Comparison of ENCODE assay signal across 8 mouse cellular contexts in genomic region chr3:152396278-152396987, GRCm38 (mm10). TPM values are rescaled to one million over a fixed set of nuclear protein-coding genes. Genes with fewer than 3 reads are reported as not detected.
DNase-seq lines count a peak whose midpoint lies in the region; ATAC-seq and TF ChIP-seq lines count a peak whose summit lies in the region.

No protein-coding gene starts in this region.

- no peaks in the 10 kb centered on the region for H3K9me3 ChIP-seq in CH12.LX (replicated peaks; ENCODE audit: low read length)
- H3K9me3 ChIP-seq in forebrain, embryonic 12.5 days, result no peaks in the 10 kb centered on the region
- no peaks in the 10 kb centered on the region for H3K9me3 ChIP-seq in liver, postnatal 0 days (ENCODE audit: low read length)
- no peaks in the 10 kb centered on the region for H3K9me3 ChIP-seq in neural tube, embryonic 14.5 days (ENCODE audit: control insufficient read depth, low read length)

- no peak for TF ChIP-seq EP300 in CH12.LX (IDR thresholded peaks at IDR 0.05; ENCODE audit: low read length)
- peak; percentile 78 for TF ChIP-seq EP300 in liver, postnatal 0 days (IDR thresholded peaks at IDR 0.05; ENCODE audit: low read depth)

- peak overlapping the region; percentile 75 to 90 (median 76) for H3K4me3 ChIP-seq in CH12.LX (replicated peaks in 1 of 3; ENCODE audit: low read depth in 2 of 3, low read length in 2 of 3, poor library complexity in 1 of 3)
- H3K4me3 ChIP-seq in forebrain, embryonic 12.5 days (replicated peaks), result peak overlapping the region; percentile 82
- peak overlapping the region; percentile 72 for H3K4me3 ChIP-seq in liver, postnatal 0 days (ENCODE audit: low read depth, low read length)
- H3K4me3 ChIP-seq in neural tube, embryonic 14.5 days (ENCODE audit: low read depth, low read length), result peak overlapping the region; percentile 76

- WGBS in forebrain, embryonic 12.5 days, result 0% methylated on average over 51 of the region's 102 CpGs
- under 1% methylated on average over 97 of the region's 102 CpGs for WGBS in large intestine, adult 2 months
- WGBS in liver, postnatal 0 days (ENCODE audit: insufficient replicate concordance), result under 1% methylated on average over 66 of the region's 102 CpGs
- WGBS in neural tube, embryonic 14.5 days, result under 1% methylated on average over 71 of the region's 102 CpGs

- dilution Hi-C loops in CH12.LX (cut with MboI; ENCODE audit: extremely low pct_ligation_motif_present, extremely low pct_unique_long_range_greater_than_20kb, low sequenced_read_pairs), result no loop called here

- peak overlapping the region; percentile 83 for H3K9ac ChIP-seq in CH12.LX (ENCODE audit: insufficient read depth, low read depth)
- H3K9ac ChIP-seq in forebrain, embryonic 12.5 days, result peak overlapping the region; percentile 94
- peak overlapping the region; percentile 87 for H3K9ac ChIP-seq in liver, postnatal 0 days (replicated peaks)
- peak overlapping the region; percentile 89 for H3K9ac ChIP-seq in neural tube, embryonic 14.5 days (replicated peaks; ENCODE audit: low read depth, low read length)

- intact Hi-C loops in heart, postnatal 10 days (cut with DNase I), result loop anchor here (5.0 kb wide), 1 partner anchor 61 kb away; no protein-coding TSS in a partner anchor

- peak; percentile 90 for ATAC-seq in forebrain, embryonic 12.5 days (ENCODE audit: low FRiP score)
- ATAC-seq in liver, postnatal 0 days, result peak; percentile 87
- ATAC-seq in neural tube, embryonic 14.5 days (ENCODE audit: low read depth), result peak; percentile 94

- H3K27ac ChIP-seq in CH12.LX (ENCODE audit: insufficient read depth, low read depth), result peak overlapping the region; percentile 92
- H3K27ac ChIP-seq in forebrain, embryonic 12.5 days, result peak overlapping the region; percentile 99
- peak overlapping the region; percentile 100 for H3K27ac ChIP-seq in liver, postnatal 0 days (ENCODE audit: low read depth)
- peak overlapping the region; percentile 98 for H3K27ac ChIP-seq in neural tube, embryonic 14.5 days (ENCODE audit: low read depth, low read length)

- peaks cover 21 to 60% of the 10 kb centered on the region in 2 experiments for H3K4me1 ChIP-seq in CH12.LX (ENCODE audit: control insufficient read depth in 1 of 2, insufficient read depth in 2 of 2)
- peaks cover 25% of the 10 kb centered on the region for H3K4me1 ChIP-seq in forebrain, embryonic 12.5 days
- H3K4me1 ChIP-seq in liver, postnatal 0 days (ENCODE audit: insufficient read depth), result peaks cover 35% of the 10 kb centered on the region
- H3K4me1 ChIP-seq in neural tube, embryonic 14.5 days (ENCODE audit: control insufficient read depth, insufficient read depth, low read length), result peaks cover 9% of the 10 kb centered on the region

- H3K4me2 ChIP-seq in CH12.LX (ENCODE audit: insufficient read depth, low read depth, poor library complexity, severe bottlenecking), result no peak overlapping the region
- peak overlapping the region; percentile 79 for H3K4me2 ChIP-seq in forebrain, embryonic 12.5 days
- peak overlapping the region; percentile 94 for H3K4me2 ChIP-seq in liver, postnatal 0 days (ENCODE audit: low read depth, low read length)
- peak overlapping the region; percentile 83 for H3K4me2 ChIP-seq in neural tube, embryonic 14.5 days (ENCODE audit: low read depth, low read length)

- peaks cover 55% of the 10 kb centered on the region for H3K79me2 ChIP-seq in CH12.LX (replicated peaks; ENCODE audit: control insufficient read depth, extremely low read depth, insufficient read depth, poor library complexity, severe bottlenecking)

- peak; percentile 99 for DNase-seq in CH12.LX (ENCODE audit: extremely low read depth)
- DNase-seq in c-Kit-positive CD71-positive TER-119-negative erythroid progenitor cells, embryonic 14.5 days (ENCODE audit: low read depth), result peak; percentile 94
- DNase-seq in heart, postnatal 10 days, result peak; percentile 99
- peak; percentile 73 for DNase-seq in large intestine, adult 2 months (ENCODE audit: low read depth, low spot score)
- peak; percentile 98 for DNase-seq in liver, postnatal 0 days
- DNase-seq in testis, postnatal 10 days (ENCODE audit: low spot score), result peak; percentile 98

- TF ChIP-seq RAD21 in CH12.LX (IDR thresholded peaks at IDR 0.05; ENCODE audit: low read depth, low read length), result no peak

- no peaks in the 10 kb centered on the region for H3K27me3 ChIP-seq in CH12.LX (replicated peaks)
- no peaks in the 10 kb centered on the region for H3K27me3 ChIP-seq in forebrain, embryonic 12.5 days
- no peaks in the 10 kb centered on the region for H3K27me3 ChIP-seq in liver, postnatal 0 days (ENCODE audit: insufficient read depth, low read length)
- no peaks in the 10 kb centered on the region for H3K27me3 ChIP-seq in neural tube, embryonic 14.5 days (ENCODE audit: control insufficient read depth, insufficient read depth, low read length)

- no peak for TF ChIP-seq CTCF in CH12.LX (conservative IDR thresholded peaks at IDR 0.05 in 1 of 2, IDR thresholded peaks at IDR 0.05 in 1 of 2; ENCODE audit: low read depth in 2 of 2, low read length in 2 of 2)
- 0 out of 2 replicates have a peak, but pooled peaks have one; percentile 6 for TF ChIP-seq CTCF in liver, postnatal 0 days (IDR thresholded peaks at IDR 0.05; ENCODE audit: low read depth)

- peaks cover 6 to 56% of the 10 kb centered on the region in 2 experiments for H3K36me3 ChIP-seq in CH12.LX (replicated peaks in 1 of 2; ENCODE audit: control insufficient read depth in 1 of 2, insufficient read depth in 1 of 2, low read length in 1 of 2)
- H3K36me3 ChIP-seq in forebrain, embryonic 12.5 days (replicated peaks), result 0 out of 2 replicates have a peak, but pooled peaks cover 7% of the 10 kb centered on the region
- H3K36me3 ChIP-seq in liver, postnatal 0 days (replicated peaks; ENCODE audit: insufficient read depth, low read length), result peaks cover 3% of the 10 kb centered on the region; the same call in 1 of the 2 replicates
- 0 out of 2 replicates have a peak, but pooled peaks cover 3% of the 10 kb centered on the region for H3K36me3 ChIP-seq in neural tube, embryonic 14.5 days (ENCODE audit: control insufficient read depth, insufficient read depth, low read length)

- in situ Hi-C loops in CH12.LX (cut with MboI; ENCODE audit: low pct_ligation_motif_present, low pct_unique_long_range_greater_than_20kb, low sequenced_read_pairs), result loop anchor here (5.0 kb wide), 1 partner anchor 81 kb away; no protein-coding TSS in a partner anchor

- TF ChIP-seq POLR2A in CH12.LX (IDR thresholded peaks at IDR 0.05; ENCODE audit: low read depth, low read length), result peak; percentile 98

TF ChIP-seq in CH12.LX, 34 proteins besides CTCF, POLR2A, EP300 and RAD21 (continues in another document):
- TF ChIP-seq USF2 (conservative IDR thresholded peaks at IDR 0.05; ENCODE audit: low read depth, low read length), result peak; percentile 94
- peak; percentile 98 for TF ChIP-seq MYC (IDR thresholded peaks at IDR 0.05; ENCODE audit: low read depth, low read length)
- TF ChIP-seq TCF12 (IDR thresholded peaks at IDR 0.05; ENCODE audit: low read depth, low read length), result peak; percentile 96
- peak; percentile 61; the same call in 1 of the 2 replicates for TF ChIP-seq KAT2A (IDR thresholded peaks at IDR 0.05; ENCODE audit: insufficient replicate concordance, low read length)
- TF ChIP-seq MEF2A (IDR thresholded peaks at IDR 0.05; ENCODE audit: borderline replicate concordance, low read depth, low read length), result peak; percentile 20; the same call in 1 of the 2 replicates
- TF ChIP-seq JUN (IDR thresholded peaks at IDR 0.05; ENCODE audit: insufficient read depth, low read depth, low read length), result no peak
- peak; percentile 98 for TF ChIP-seq MAX (IDR thresholded peaks at IDR 0.05; ENCODE audit: low read length)
- peak; percentile 98 for TF ChIP-seq BHLHE40 (IDR thresholded peaks at IDR 0.05; ENCODE audit: low read depth, low read length)
- TF ChIP-seq HCFC1 (IDR thresholded peaks at IDR 0.05; ENCODE audit: low read depth, low read length), result peak; percentile 84
- no peak for TF ChIP-seq CHD1 (IDR thresholded peaks at IDR 0.05; ENCODE audit: low read depth, low read length)
- TF ChIP-seq ZKSCAN1 (IDR thresholded peaks at IDR 0.05; ENCODE audit: borderline replicate concordance, low read depth, low read length), result no peak
- TF ChIP-seq ZC3H11A (IDR thresholded peaks at IDR 0.05; ENCODE audit: low read depth, low read length), result no peak
- no peak for TF ChIP-seq RCOR1 (conservative IDR thresholded peaks at IDR 0.05; ENCODE audit: low read depth, low read length)
- no peak for TF ChIP-seq ZNF384 (IDR thresholded peaks at IDR 0.05; ENCODE audit: low read depth, low read length)
- TF ChIP-seq UBTF (IDR thresholded peaks at IDR 0.05; ENCODE audit: low read depth, low read length), result no peak

RNA-seq across cellular contexts. Expression of gene Zzz3, which starts 1.2 kb away (rescaled TPM):
- total RNA-seq in CH12.LX (2012; rRNA removed), result 64.2 and 77.7 TPM in 2 replicates
- total RNA-seq in CH12.LX (2014; rRNA removed), result 116 and 131 TPM in 2 replicates
- polyA plus RNA-seq in CH12.LX (2012; ENCODE audit: insufficient read length, low read depth), result 88.4 and 94.9 TPM in 2 replicates
- 51.7 and 53.1 TPM in 2 replicates for polyA plus RNA-seq in forebrain, embryonic 12.5 days (2016; fragmentation: Nextera tagmentation; extraction: Ambion mirVana)
- 10 to 100 TPM; 29.2 to 33.3 TPM for total RNA-seq in heart, postnatal 10 days (2021)
- 15.8 TPM in 2 replicates for polyA plus RNA-seq in large intestine, adult 2 months (2012; rRNA removed)
- polyA plus RNA-seq in liver, postnatal 0 days (2015; fragmentation: Nextera tagmentation; extraction: Ambion mirVana), result 11.4 and 11.6 TPM in 2 replicates
- 36.3 and 40.6 TPM in 2 replicates for polyA plus RNA-seq in neural tube, embryonic 14.5 days (2014; fragmentation: Nextera tagmentation; extraction: Ambion mirVana)

RNA-seq across cellular contexts. Expression of gene Usp33, which starts 50.2 kb away (rescaled TPM):
- total RNA-seq in CH12.LX (2012; rRNA removed) (48.8 and 48.9 TPM in 2 replicates), CH12.LX (2014; rRNA removed) (54.7 and 65.5 TPM in 2 replicates)
- 35.8 and 38.3 TPM in 2 replicates for polyA plus RNA-seq in CH12.LX (2012; ENCODE audit: insufficient read length, low read depth)
- polyA plus RNA-seq in forebrain, embryonic 12.5 days (2016; fragmentation: Nextera tagmentation; extraction: Ambion mirVana), result 67.4 and 72.9 TPM in 2 replicates
- 10 to 100 TPM; 30.2 to 30.7 TPM for total RNA-seq in heart, postnatal 10 days (2021)
- 12.3 and 24.2 TPM in 2 replicates for polyA plus RNA-seq in large intestine, adult 2 months (2012; rRNA removed)
- polyA plus RNA-seq in liver, postnatal 0 days (2015; fragmentation: Nextera tagmentation; extraction: Ambion mirVana), result 11.1 and 13.6 TPM in 2 replicates
- polyA plus RNA-seq in neural tube, embryonic 14.5 days (2014; fragmentation: Nextera tagmentation; extraction: Ambion mirVana), result 126 and 128 TPM in 2 replicates

RNA-seq across cellular contexts. Expression of gene Miga1, which starts 56.2 kb away (rescaled TPM):
- total RNA-seq in CH12.LX (2012; rRNA removed) (30.7 and 32.5 TPM in 2 replicates), CH12.LX (2014; rRNA removed) (23.1 and 25.3 TPM in 2 replicates)
- 41.1 and 44.7 TPM in 2 replicates for polyA plus RNA-seq in CH12.LX (2012; ENCODE audit: insufficient read length, low read depth)
- polyA plus RNA-seq in forebrain, embryonic 12.5 days (2016; fragmentation: Nextera tagmentation; extraction: Ambion mirVana), result 25.5 and 27.9 TPM in 2 replicates
- total RNA-seq in heart, postnatal 10 days (2021), result 10 to 100 TPM; 13.3 to 15.6 TPM
- 4.3 and 6.0 TPM in 2 replicates for polyA plus RNA-seq in large intestine, adult 2 months (2012; rRNA removed)
- polyA plus RNA-seq in liver, postnatal 0 days (2015; fragmentation: Nextera tagmentation; extraction: Ambion mirVana), result 2.6 and 3.2 TPM in 2 replicates
- polyA plus RNA-seq in neural tube, embryonic 14.5 days (2014; fragmentation: Nextera tagmentation; extraction: Ambion mirVana), result 22.5 and 24.1 TPM in 2 replicates

Comparison
In these comparisons a context has a peak if more than half of its experiments do, and no peak if none do; other contexts are left out.
1. Peak in every context shown above with its lines: DNase-seq, ATAC-seq, H3K4me3 ChIP-seq and H3K27ac ChIP-seq.